In genomic region chr7:45522957-45523676, GRCm38 (mm10) we compare ENCODE assay signal across 8 mouse cellular contexts. TPM values are rescaled to one million over a fixed set of nuclear protein-coding genes. Genes with fewer than 3 reads are reported as not detected.
A peak's percentile ranks its signal among the peaks of the same experiment; 100 is the strongest.
DNase-seq lines count a peak whose midpoint lies in the region; ATAC-seq and TF ChIP-seq lines count a peak whose summit lies in the region.

No protein-coding gene starts in this region.

- peaks cover 35% of the 10 kb centered on the region for H3K4me1 ChIP-seq in midbrain, embryonic 10.5 days
- peaks cover 8% of the 10 kb centered on the region for H3K4me1 ChIP-seq in midbrain, embryonic 11.5 days (ENCODE audit: control insufficient read depth, insufficient read depth, low read length)
- peaks cover 19% of the 10 kb centered on the region for H3K4me1 ChIP-seq in intestine, embryonic 16.5 days (ENCODE audit: control insufficient read depth, insufficient read depth, low read length)
- H3K4me1 ChIP-seq in small intestine, adult 2 months (ENCODE audit: control insufficient read depth, insufficient read depth, insufficient read length, low read length) = peaks cover 11% of the 10 kb centered on the region

- peak overlapping the region; percentile 29 for H3K4me3 ChIP-seq in midbrain, embryonic 10.5 days
- no peak overlapping the region; the same call in 1 of the 2 replicates for H3K4me3 ChIP-seq in midbrain, embryonic 11.5 days (ENCODE audit: low read depth, low read length)
- no peak overlapping the region; the same call in 1 of the 2 replicates for H3K4me3 ChIP-seq in intestine, embryonic 16.5 days (ENCODE audit: low read length)
- 0 out of 2 replicates have a peak overlapping the region, but pooled peaks have one; percentile 1 for H3K4me3 ChIP-seq in small intestine, adult 2 months (ENCODE audit: low read depth, low read length)

- ATAC-seq in midbrain, embryonic 11.5 days (ENCODE audit: low FRiP score) = no peak
- no peak for ATAC-seq in intestine, embryonic 16.5 days

- H3K4me2 ChIP-seq in midbrain, embryonic 11.5 days = no peak overlapping the region
- H3K4me2 ChIP-seq in intestine, embryonic 16.5 days (ENCODE audit: low read depth, low read length) = no peak overlapping the region

- no peak overlapping the region for H3K9ac ChIP-seq in midbrain, embryonic 11.5 days (ENCODE audit: low read length)
- H3K9ac ChIP-seq in intestine, embryonic 16.5 days (ENCODE audit: low read depth, low read length) = 0 out of 2 replicates have a peak overlapping the region, but pooled peaks have one; percentile 13

- H3K27me3 ChIP-seq in midbrain, embryonic 10.5 days (ENCODE audit: low read depth, poor library complexity, severe bottlenecking) = no peaks in the 10 kb centered on the region
- H3K27me3 ChIP-seq in midbrain, embryonic 11.5 days (ENCODE audit: control insufficient read depth, insufficient read depth, low read length) = no peaks in the 10 kb centered on the region
- no peaks in the 10 kb centered on the region for H3K27me3 ChIP-seq in intestine, embryonic 16.5 days (replicated peaks; ENCODE audit: control insufficient read depth, insufficient read depth, low read length)
- H3K27me3 ChIP-seq in small intestine, adult 2 months (ENCODE audit: control insufficient read depth, insufficient read depth, low read length) = no peaks in the 10 kb centered on the region

- 75% methylated on average over 18 of the region's 18 CpGs for WGBS in midbrain, embryonic 10.5 days
- 79% methylated on average over 18 of the region's 18 CpGs for WGBS in midbrain, embryonic 11.5 days
- 60% methylated on average over 18 of the region's 18 CpGs for WGBS in intestine, embryonic 16.5 days
- WGBS in small intestine, adult 2 months = 68% methylated on average over 18 of the region's 18 CpGs

- TF ChIP-seq CTCF in small intestine, adult 2 months (IDR thresholded peaks at IDR 0.05; ENCODE audit: extremely low read depth, insufficient read length, insufficient replicate concordance, low read depth, low read length) = no peak

- peak; percentile 41 to 63 for DNase-seq in adrenal gland, adult (ENCODE audit: inconsistent age in 2 of 2, low spot score in 1 of 2)
- no peak for DNase-seq in adrenal gland, postnatal 36 days
- DNase-seq in midbrain, embryonic 10.5 days (ENCODE audit: low spot score) = no peak
- DNase-seq in midbrain, embryonic 11.5 days (ENCODE audit: low spot score, missing footprints) = no peak
- DNase-seq in frontal cortex, postnatal 14 days (ENCODE audit: low spot score in 2 of 2) = no peak
- DNase-seq in right cerebral cortex, postnatal 10 days (ENCODE audit: low spot score in 2 of 2) = no peak

- H3K36me3 ChIP-seq in midbrain, embryonic 10.5 days = peaks cover 11% of the 10 kb centered on the region
- H3K36me3 ChIP-seq in midbrain, embryonic 11.5 days (ENCODE audit: control insufficient read depth, insufficient read depth, low read length) = no peaks in the 10 kb centered on the region
- no peaks in the 10 kb centered on the region for H3K36me3 ChIP-seq in intestine, embryonic 16.5 days (ENCODE audit: control insufficient read depth, insufficient read depth, low read length)
- peaks cover 7% of the 10 kb centered on the region; the same call in 1 of the 2 replicates for H3K36me3 ChIP-seq in small intestine, adult 2 months (ENCODE audit: control insufficient read depth, insufficient read depth, low read length)

- TF ChIP-seq POLR2A in small intestine, adult 2 months (IDR thresholded peaks at IDR 0.05; ENCODE audit: low read depth, low read length) = no peak

- H3K9me3 ChIP-seq in midbrain, embryonic 10.5 days (replicated peaks) = no peaks in the 10 kb centered on the region
- H3K9me3 ChIP-seq in midbrain, embryonic 11.5 days (ENCODE audit: control insufficient read depth, low read length) = no peaks in the 10 kb centered on the region
- no peaks in the 10 kb centered on the region for H3K9me3 ChIP-seq in intestine, embryonic 16.5 days (ENCODE audit: control insufficient read depth, low read length)

- H3K27ac ChIP-seq in midbrain, embryonic 10.5 days (replicated peaks) = no peak overlapping the region
- no peak overlapping the region for H3K27ac ChIP-seq in midbrain, embryonic 11.5 days (ENCODE audit: low read depth, low read length)
- no peak overlapping the region for H3K27ac ChIP-seq in intestine, embryonic 16.5 days (ENCODE audit: low read length)
- H3K27ac ChIP-seq in small intestine, adult 2 months (ENCODE audit: insufficient read depth, low read depth, low read length) = no peak overlapping the region

RNA-seq across cellular contexts. Expression of gene Ppp1r15a, which starts 3.0 kb away (rescaled TPM):
- 10 to 100 TPM; 45.7 to 68.4 TPM for total RNA-seq in adrenal gland, postnatal 36 days (2021)
- 15.0 and 18.6 TPM in 2 replicates for polyA plus RNA-seq in midbrain, embryonic 10.5 days (2016; fragmentation: Nextera tagmentation; extraction: Ambion mirVana)
- 16.3 and 17.1 TPM in 2 replicates for polyA plus RNA-seq in midbrain, embryonic 11.5 days (2014; fragmentation: Nextera tagmentation; extraction: Ambion mirVana)
- 17.3 and 19.1 TPM in 2 replicates for polyA plus RNA-seq in intestine, embryonic 16.5 days (2015; fragmentation: Nextera tagmentation; extraction: Ambion mirVana)
- 15.3 and 15.9 TPM in 2 replicates for polyA plus RNA-seq in small intestine, adult 2 months (2012; rRNA removed)

RNA-seq across cellular contexts. Expression of gene Plekha4, which starts 3.0 kb away (rescaled TPM):
- 1 to 10 TPM; 3.5 to 4.2 TPM for total RNA-seq in adrenal gland, postnatal 36 days (2021)
- 0.78 and 1.1 TPM in 2 replicates for polyA plus RNA-seq in midbrain, embryonic 10.5 days (2016; fragmentation: Nextera tagmentation; extraction: Ambion mirVana)
- 0.08 and 0.26 TPM in 2 replicates for polyA plus RNA-seq in midbrain, embryonic 11.5 days (2014; fragmentation: Nextera tagmentation; extraction: Ambion mirVana)
- polyA plus RNA-seq in intestine, embryonic 16.5 days (2015; fragmentation: Nextera tagmentation; extraction: Ambion mirVana) = 1.4 and 1.6 TPM in 2 replicates
- polyA plus RNA-seq in small intestine, adult 2 months (2012; rRNA removed) = 4.7 and 4.9 TPM in 2 replicates

RNA-seq across cellular contexts. Expression of gene Nucb1, which starts 12.9 kb away (rescaled TPM):
- total RNA-seq in adrenal gland, postnatal 36 days (2021) = 100 to 1,000 TPM; 263 to 267 TPM
- polyA plus RNA-seq in midbrain, embryonic 10.5 days (2016; fragmentation: Nextera tagmentation; extraction: Ambion mirVana) = 105 and 112 TPM in 2 replicates
- polyA plus RNA-seq in midbrain, embryonic 11.5 days (2014; fragmentation: Nextera tagmentation; extraction: Ambion mirVana) = 83.7 and 84.8 TPM in 2 replicates
- polyA plus RNA-seq in intestine, embryonic 16.5 days (2015; fragmentation: Nextera tagmentation; extraction: Ambion mirVana) = 251 and 266 TPM in 2 replicates
- 143 and 456 TPM in 2 replicates for polyA plus RNA-seq in small intestine, adult 2 months (2012; rRNA removed)

RNA-seq across cellular contexts. Expression of gene Hsd17b14, which starts 31.6 kb away (rescaled TPM):
- 1 to 10 TPM in 1 of 2 experiments, under 1 TPM in 1; 0.56 to 1.2 TPM for total RNA-seq in adrenal gland, postnatal 36 days (2021)
- 0.43 and 0.55 TPM in 2 replicates for polyA plus RNA-seq in midbrain, embryonic 10.5 days (2016; fragmentation: Nextera tagmentation; extraction: Ambion mirVana)
- 0.10 and 0.12 TPM in 2 replicates for polyA plus RNA-seq in midbrain, embryonic 11.5 days (2014; fragmentation: Nextera tagmentation; extraction: Ambion mirVana)
- 2.9 and 3.3 TPM in 2 replicates for polyA plus RNA-seq in intestine, embryonic 16.5 days (2015; fragmentation: Nextera tagmentation; extraction: Ambion mirVana)
- 0.20 and 0.25 TPM in 2 replicates for polyA plus RNA-seq in small intestine, adult 2 months (2012; rRNA removed)

RNA-seq across cellular contexts. Expression of gene Dhdh, which starts 34.5 kb away (rescaled TPM):
- total RNA-seq in adrenal gland, postnatal 36 days (2021) = 10 to 100 TPM; 57.8 to 75.6 TPM
- polyA plus RNA-seq in midbrain, embryonic 10.5 days (2016; fragmentation: Nextera tagmentation; extraction: Ambion mirVana) = 6.0 and 6.8 TPM in 2 replicates
- 3.2 and 3.9 TPM in 2 replicates for polyA plus RNA-seq in midbrain, embryonic 11.5 days (2014; fragmentation: Nextera tagmentation; extraction: Ambion mirVana)
- 1.9 and 2.2 TPM in 2 replicates for polyA plus RNA-seq in intestine, embryonic 16.5 days (2015; fragmentation: Nextera tagmentation; extraction: Ambion mirVana)
- 0.34 and 0.41 TPM in 2 replicates for polyA plus RNA-seq in small intestine, adult 2 months (2012; rRNA removed)

Comparison
In these comparisons a context has a peak if more than half of its experiments do, and no peak if none do; other contexts are left out.
1. DNase-seq: peak in adrenal gland, adult (2 of 2); none in adrenal gland, postnatal 36 days (0 of 2), midbrain, embryonic 10.5 days (single experiment), midbrain, embryonic 11.5 days (single experiment), frontal cortex, postnatal 14 days (0 of 2) and right cerebral cortex, postnatal 10 days (0 of 2).
2. H3K4me3 ChIP-seq: peak in midbrain, embryonic 10.5 days (single experiment) and small intestine, adult 2 months (single experiment); none in midbrain, embryonic 11.5 days (single experiment) and intestine, embryonic 16.5 days (single experiment).